Mouse (Mus musculus) CH12.LX (cell line): Measurements from ENCODE around the gene Arhgef10l. TPM values are rescaled to one million over a fixed set of nuclear protein-coding genes. Genes with fewer than 3 reads are reported as not detected.

Experiments
- DNase-seq: peaks from one replicate; pipeline ENCODE4 v3.0.0-alpha.2; 2013; ENCODE audit errors: extremely low read depth
- H3K27ac ChIP-seq: 2 replicates; pipeline ENCODE4 v1.5.1; 2012; ENCODE audit warnings: low read depth, mild to moderate bottlenecking, control low read depth, moderate library complexity; ENCODE audit not compliant: insufficient read depth
- H3K27me3 ChIP-seq: replicated peaks from 2 replicates; pipeline ENCODE3; 2012; ENCODE audit warnings: inconsistent platforms
- H3K36me3 ChIP-seq, 2 experiments: replicated peaks in 1 of 2; 2 replicates each; pipeline versions ENCODE3 to v1.6.1; 2012; ENCODE audit warnings: inconsistent platforms in 1 of 2, low read length in 1 of 2, mild to moderate bottlenecking in 1 of 2, mixed read lengths in 1 of 2, moderate library complexity in 1 of 2; ENCODE audit not compliant: control insufficient read depth in 1 of 2, insufficient read depth in 1 of 2
- H3K4me1 ChIP-seq, 2 experiments: 2 replicates each; pipeline ENCODE4 v1.6.1; 2012; ENCODE audit warnings: inconsistent platforms in 1 of 2, moderate library complexity in 1 of 2; ENCODE audit not compliant: insufficient read depth in 2 of 2, control insufficient read depth in 1 of 2
- H3K4me2 ChIP-seq: 2 replicates; pipeline ENCODE4 v1.6.1; 2012; ENCODE audit warnings: low read depth, mild to moderate bottlenecking, control low read depth; ENCODE audit not compliant: poor library complexity, insufficient read depth, severe bottlenecking
- H3K4me3 ChIP-seq, 3 experiments: fragments of 150-350 bp in 1 of 3; sonication (generic) in 1 of 3; replicated peaks in 1 of 3; 2 replicates each; pipeline versions ENCODE3 to v1.5.1; 2011 to 2012; ENCODE audit warnings: low read depth in 2 of 3, low read length in 2 of 3, mild to moderate bottlenecking in 2 of 3, moderate library complexity in 2 of 3, control low read depth in 1 of 3, improper control_type of control experiment in 1 of 3, inconsistent platforms in 1 of 3, mixed read lengths in 1 of 3; ENCODE audit not compliant: poor library complexity in 1 of 3
- H3K79me2 ChIP-seq: replicated peaks from 2 replicates; pipeline ENCODE4 v1.6.1; 2012; ENCODE audit warnings: mild to moderate bottlenecking, moderate library complexity; ENCODE audit not compliant: control insufficient read depth, poor library complexity, insufficient read depth, severe bottlenecking; ENCODE audit errors: extremely low read depth
- H3K9ac ChIP-seq: 2 replicates; pipeline ENCODE4 v1.6.1; 2012; ENCODE audit warnings: low read depth, mild to moderate bottlenecking, control low read depth, moderate library complexity; ENCODE audit not compliant: insufficient read depth
- H3K9me3 ChIP-seq: replicated peaks from 2 replicates; pipeline ENCODE3; 2012; ENCODE audit warnings: low read length, inconsistent platforms, mixed read lengths
- BHLHE40 ChIP-seq: IDR thresholded peaks from 2 replicates; pipeline ENCODE4 v1.6.1; 2011; ENCODE audit warnings: mild to moderate bottlenecking, low read depth, low read length, improper control_type of control experiment
- CHD1 ChIP-seq: IDR thresholded peaks from 2 replicates; pipeline ENCODE4 v1.6.1; 2012; ENCODE audit warnings: low read depth, low read length, improper control_type of control experiment, inconsistent platforms
- CHD2 ChIP-seq: IDR thresholded peaks from 2 replicates; pipeline ENCODE4 v1.6.1; 2011; ENCODE audit warnings: low read length, improper control_type of control experiment
- CTCF ChIP-seq, 2 experiments: IDR thresholded peaks in 1 of 2; conservative IDR thresholded peaks in 1 of 2; 2 replicates each; pipeline ENCODE4 v1.5.1; 2011 to 2012; ENCODE audit warnings: low read depth in 2 of 2, low read length in 2 of 2, improper control_type of control experiment in 1 of 2, inconsistent platforms in 1 of 2, mild to moderate bottlenecking in 1 of 2, moderate library complexity in 1 of 2
- ELF1 ChIP-seq: IDR thresholded peaks from 2 replicates; pipeline ENCODE4 v1.6.1; 2014; ENCODE audit warnings: low read depth, mild to moderate bottlenecking, inconsistent platforms, low read length, improper control_type of control experiment
- EP300 ChIP-seq: IDR thresholded peaks from 2 replicates; pipeline ENCODE4 v1.6.1; 2011; ENCODE audit warnings: low read length, improper control_type of control experiment
- ETS1 ChIP-seq: conservative IDR thresholded peaks from 2 replicates; pipeline ENCODE4 v1.6.1; 2012; ENCODE audit warnings: low read depth, mild to moderate bottlenecking, inconsistent platforms, low read length, improper control_type of control experiment, moderate library complexity
- GABPA ChIP-seq: IDR thresholded peaks from 2 replicates; pipeline ENCODE4 v1.6.1; 2012; ENCODE audit warnings: low read depth, low read length, improper control_type of control experiment, inconsistent platforms; ENCODE audit not compliant: insufficient replicate concordance
- IRF4 ChIP-seq: IDR thresholded peaks from 2 replicates; pipeline ENCODE4 v1.6.1; 2014; ENCODE audit warnings: low read depth, mild to moderate bottlenecking, inconsistent platforms, low read length, improper control_type of control experiment
- JUN ChIP-seq: IDR thresholded peaks from 2 replicates; pipeline ENCODE4 v1.6.1; 2011; ENCODE audit warnings: low read depth, mild to moderate bottlenecking, low read length, improper control_type of control experiment, moderate library complexity; ENCODE audit not compliant: insufficient read depth
- JUND ChIP-seq: conservative IDR thresholded peaks from 2 replicates; pipeline ENCODE4 v1.6.1; 2011; ENCODE audit warnings: low read depth, low read length, improper control_type of control experiment
- MAFK ChIP-seq: IDR thresholded peaks from 2 replicates; pipeline ENCODE4 v1.6.1; 2011; ENCODE audit warnings: low read length, improper control_type of control experiment; ENCODE audit not compliant: insufficient replicate concordance
- MAZ ChIP-seq: IDR thresholded peaks from 2 replicates; pipeline ENCODE4 v1.6.1; 2012; ENCODE audit warnings: low read depth, mild to moderate bottlenecking, inconsistent platforms, low read length, improper control_type of control experiment, moderate library complexity
- MEF2A ChIP-seq: IDR thresholded peaks from 2 replicates; pipeline ENCODE4 v1.6.1; 2014; ENCODE audit warnings: low read depth, mild to moderate bottlenecking, inconsistent platforms, low read length, improper control_type of control experiment, borderline replicate concordance
- MXI1 ChIP-seq: IDR thresholded peaks from 2 replicates; pipeline ENCODE4 v1.6.1; 2011; ENCODE audit warnings: mild to moderate bottlenecking, low read depth, low read length, improper control_type of control experiment
- MYC ChIP-seq: IDR thresholded peaks from 2 replicates; pipeline ENCODE4 v1.6.1; 2011; ENCODE audit warnings: low read depth, mild to moderate bottlenecking, improper control_type of control experiment, low read length
- NRF1 ChIP-seq: IDR thresholded peaks from 2 replicates; pipeline ENCODE4 v1.6.1; 2014; ENCODE audit warnings: low read depth, mild to moderate bottlenecking, inconsistent platforms, low read length, improper control_type of control experiment, moderate library complexity
- POLR2A ChIP-seq: IDR thresholded peaks from 2 replicates; pipeline ENCODE4 v1.6.1; 2011; ENCODE audit warnings: low read depth, mild to moderate bottlenecking, improper control_type of control experiment, low read length
- RCOR1 ChIP-seq: conservative IDR thresholded peaks from 2 replicates; pipeline ENCODE4 v1.6.1; 2012; ENCODE audit warnings: low read depth, mild to moderate bottlenecking, inconsistent platforms, low read length, improper control_type of control experiment
- SIN3A ChIP-seq: IDR thresholded peaks from 2 replicates; pipeline ENCODE4 v1.6.1; 2012; ENCODE audit warnings: low read length, improper control_type of control experiment, inconsistent platforms
- TCF12 ChIP-seq: IDR thresholded peaks from 2 replicates; pipeline ENCODE4 v1.6.1; 2014; ENCODE audit warnings: low read depth, mild to moderate bottlenecking, inconsistent platforms, low read length, improper control_type of control experiment
- USF1 ChIP-seq: IDR thresholded peaks from 2 replicates; pipeline ENCODE4 v1.6.1; 2014; ENCODE audit warnings: low read depth, mild to moderate bottlenecking, inconsistent platforms, low read length, improper control_type of control experiment
- ZC3H11A ChIP-seq: IDR thresholded peaks from 2 replicates; pipeline ENCODE4 v1.6.1; 2012; ENCODE audit warnings: low read depth, mild to moderate bottlenecking, inconsistent platforms, low read length, improper control_type of control experiment
- ZMIZ1 ChIP-seq: IDR thresholded peaks from 2 replicates; pipeline ENCODE4 v1.6.1; 2012; ENCODE audit warnings: low read depth, mild to moderate bottlenecking, inconsistent platforms, low read length, improper control_type of control experiment
- ZNF384 ChIP-seq: IDR thresholded peaks from 2 replicates; pipeline ENCODE4 v1.6.1; 2012; ENCODE audit warnings: low read depth, low read length, improper control_type of control experiment, inconsistent platforms
- dilution Hi-C: fragments of 300-500 bp; cut with MboI; formaldehyde crosslinking; loops from 2 replicates; pipeline ENCODE4 v1.14.3; 2020; ENCODE audit warnings: low sequenced_read_pairs; ENCODE audit not compliant: extremely low pct_unique_long_range_greater_than_20kb, extremely low pct_ligation_motif_present
- in situ Hi-C: fragments of 300-500 bp; cut with MboI; formaldehyde crosslinking; loops from 3 replicates; pipeline ENCODE4 v1.14.3; 2019; ENCODE audit warnings: low sequenced_read_pairs, low pct_ligation_motif_present, low pct_unique_long_range_greater_than_20kb, mixed read lengths
- polyA plus RNA-seq: library from polyadenylated mRNA; unstranded; fragments of >175 nt; gene quantifications from 2 replicates; pipeline ENCODE4 v1.2.1, GENCODE M21; 2012; ENCODE audit warnings: low read depth; ENCODE audit not compliant: insufficient read length
- total RNA-seq, 2 experiments: library from RNA; depleted of rRNA; stranded (reverse); fragments of 300-350 nt in 1 of 2; fragments of >200 nt in 1 of 2; gene quantifications; 2 replicates each; pipeline ENCODE4 v1.2.3; 2012 to 2014

Gene Arhgef10l
- total and polyA plus RNA-seq, 3 experiments, result 4.5 to 15.8 (median 10.2) TPM

DNA sequence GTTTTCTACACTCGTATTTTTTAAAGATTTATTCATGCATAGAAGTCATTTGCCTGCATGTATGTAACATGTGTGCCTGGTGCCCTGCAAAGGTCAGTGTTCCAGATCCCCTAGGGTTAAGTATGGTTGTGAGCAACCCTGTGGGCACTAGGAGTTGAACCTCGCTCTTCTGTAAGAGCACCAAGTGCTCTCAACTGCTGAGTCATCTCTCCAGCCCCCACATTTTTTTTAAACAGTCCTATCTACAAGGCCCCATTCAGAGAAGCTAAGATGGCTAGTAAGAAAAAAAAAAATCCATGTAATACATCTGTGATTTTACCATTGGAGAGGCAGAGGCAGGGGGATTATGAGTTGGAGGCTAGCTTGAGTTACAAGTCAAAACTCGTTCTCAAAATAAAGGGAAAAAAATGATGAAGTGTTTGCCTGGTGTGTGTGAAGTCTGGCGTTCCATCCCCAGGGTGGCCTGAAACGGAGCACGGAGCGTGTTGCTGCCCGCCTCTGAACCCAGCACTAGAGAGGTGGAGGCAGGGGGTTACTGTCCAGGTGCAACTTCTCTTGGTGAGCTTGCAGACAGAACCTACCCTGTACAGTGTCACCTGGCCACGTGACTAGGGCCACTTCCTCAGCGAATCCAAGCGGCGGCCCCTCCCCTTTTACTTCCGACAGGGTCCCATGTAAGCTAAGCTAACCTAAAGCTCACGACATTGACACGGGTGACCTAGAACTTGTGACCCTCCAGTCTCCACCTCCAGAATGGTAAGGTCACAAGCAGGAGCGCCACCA is 24.3 kb upstream of the Arhgef10l start (continued):
- TF ChIP-seq CHD1, result no peak

DNA sequence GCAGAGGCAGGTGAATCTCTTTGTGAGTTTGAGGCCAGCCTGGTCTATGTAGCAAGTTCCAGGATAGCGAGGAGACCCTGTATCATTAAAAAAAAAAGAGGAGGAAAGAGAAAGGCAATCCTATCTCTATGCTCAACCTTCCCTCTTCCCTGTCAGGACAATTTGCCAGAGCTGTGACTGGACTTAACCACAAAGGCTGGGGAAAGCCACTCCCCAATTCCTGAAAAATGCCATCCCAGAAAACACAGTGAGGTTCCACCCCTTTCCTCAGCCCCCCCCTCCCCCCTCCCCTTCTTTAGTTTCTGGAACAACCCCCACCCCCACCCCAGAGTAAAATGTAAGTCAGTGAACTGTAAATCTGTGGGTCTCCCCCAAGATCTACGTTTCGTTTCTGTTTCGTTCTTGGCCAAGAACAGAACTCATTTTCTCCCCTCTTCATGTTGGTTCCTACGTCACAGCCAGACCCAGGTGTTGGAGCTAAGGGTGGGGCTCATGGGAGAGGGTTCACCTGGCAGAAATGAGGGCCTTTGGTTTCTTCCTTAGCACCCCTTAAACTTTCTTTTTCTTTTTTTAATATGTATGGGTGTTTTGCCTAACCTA is 23.1 kb upstream of the Arhgef10l start:
- H3K4me1 ChIP-seq, result peaks cover 24 to 69% of the 10 kb centered on the region in 2 experiments
- peak; percentile 33 for TF ChIP-seq MYC
- TF ChIP-seq TCF12, result peak; percentile 93
- TF ChIP-seq BHLHE40, result peak; percentile 47
- TF ChIP-seq MEF2A, result peak; percentile 70
- peak; percentile 65; the same call in 1 of the 2 replicates for TF ChIP-seq CHD2
- no peak for TF ChIP-seq RCOR1
- TF ChIP-seq CTCF (conservative IDR thresholded peaks at IDR 0.05 in 1 of 2, IDR thresholded peaks at IDR 0.05 in 1 of 2; ENCODE audit: low read depth in 2 of 2, low read length in 2 of 2), result no peak
- TF ChIP-seq ELF1, result no peak
- peak; percentile 56; the same call in 1 of the 2 replicates for TF ChIP-seq IRF4
- peak; percentile 90 for TF ChIP-seq MAZ
- TF ChIP-seq ZC3H11A, result no peak
- TF ChIP-seq ZMIZ1, result 0 out of 2 replicates have a peak, but pooled peaks have one; percentile 16
- peak; percentile 74 for TF ChIP-seq SIN3A
- no peak for TF ChIP-seq ZNF384
- peak; percentile 92 for TF ChIP-seq ETS1
- TF ChIP-seq JUN, result peak; percentile 31; the same call in 1 of the 2 replicates
- TF ChIP-seq EP300, result peak; percentile 60; the same call in 1 of the 2 replicates
- no peak for TF ChIP-seq JUND
- no peak; the same call in 1 of the 2 replicates for TF ChIP-seq MXI1
- TF ChIP-seq POLR2A, result no peak; the same call in 1 of the 2 replicates
- no peak for TF ChIP-seq GABPA
- no peak for TF ChIP-seq MAFK
- TF ChIP-seq USF1, result no peak
- no peak for TF ChIP-seq NRF1
- in situ Hi-C loops, result no loop called here
- H3K27ac ChIP-seq, result peak overlapping the region; percentile 71
- H3K9me3 ChIP-seq, result no peaks in the 10 kb centered on the region
- no peaks in the 10 kb centered on the region for H3K27me3 ChIP-seq
- H3K79me2 ChIP-seq, result no peaks in the 10 kb centered on the region
- dilution Hi-C loops, result no loop called here
- H3K9ac ChIP-seq, result peak overlapping the region; percentile 17; the same call in 1 of the 2 replicates
- peak overlapping the region; percentile 79 for H3K4me2 ChIP-seq
- peak; percentile 81 for DNase-seq
- H3K4me3 ChIP-seq, result peak overlapping the region in 1 of 3 experiments; percentile 39
- no peaks in the 10 kb centered on the region for H3K36me3 ChIP-seq
